18 mouse cellular contexts compared by ENCODE assay signal in the genomic region with DNA sequence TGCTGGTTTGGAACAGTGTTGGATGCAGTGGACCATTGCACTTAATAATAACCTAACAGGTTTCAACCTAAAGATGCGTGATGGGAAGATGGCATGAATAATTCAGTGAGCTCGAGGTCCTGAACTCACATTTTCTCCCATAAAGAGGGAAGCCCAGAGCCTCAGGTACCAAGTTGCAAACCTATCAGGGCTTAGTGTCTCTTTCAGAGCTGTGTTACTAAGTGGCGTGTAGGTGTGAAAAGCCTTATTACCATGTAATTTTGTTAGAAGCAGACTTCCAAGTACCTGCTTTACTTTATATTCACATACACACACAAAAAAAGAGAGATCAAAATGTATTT.
A peak's percentile ranks its signal among the peaks of the same experiment; 100 is the strongest.
DNase-seq lines count a peak whose midpoint lies in the region; ATAC-seq and TF ChIP-seq lines count a peak whose summit lies in the region.
"Had no signal": no experiment of that assay in that cellular context is flagged by ENCODE, and none has a peak within 500 bp of the region (broad histone marks: within the 10 kb centered on the region; RNA-seq: fewer than 3 reads in every experiment).

No protein-coding gene starts in this region.

- no peak for DNase-seq in forebrain, embryonic 10.5 days (ENCODE audit: extremely low spot score, low spot score)
- DNase-seq in brain, embryonic 14.5 days (ENCODE audit: low read depth): peak; percentile 52
- DNase-seq in forebrain, postnatal 0 days: no peak
- DNase-seq in left cerebral cortex, adult 11 months (ENCODE audit: low spot score): no peak
- DNase-seq: cerebellum, adult 8-10 months; gastrocnemius, postnatal 14 days; kidney, adult 18-20 months; thymus, adult 18-20 months; thymus, postnatal 36 days had no signal

- ATAC-seq in forebrain, embryonic 13.5 days: peak; percentile 44
- ATAC-seq in hindbrain, embryonic 13.5 days (ENCODE audit: low FRiP score): no peak
- no peak for ATAC-seq in hindbrain, embryonic 16.5 days
- ATAC-seq in forebrain, postnatal 0 days: peak; percentile 42; the same call in 1 of the 2 replicates
- no peak for ATAC-seq in intestine, embryonic 16.5 days
- ATAC-seq: liver, embryonic 12.5 days had no signal

- no peaks in the 10 kb centered on the region for H3K27me3 ChIP-seq in forebrain, embryonic 13.5 days
- H3K27me3 ChIP-seq in forebrain, embryonic 10.5 days (ENCODE audit: poor library complexity, severe bottlenecking): no peaks in the 10 kb centered on the region
- no peaks in the 10 kb centered on the region for H3K27me3 ChIP-seq in hindbrain, embryonic 13.5 days
- H3K27me3 ChIP-seq in hindbrain, embryonic 16.5 days (replicated peaks; ENCODE audit: control insufficient read depth, insufficient read depth, low read length): no peaks in the 10 kb centered on the region
- no peaks in the 10 kb centered on the region for H3K27me3 ChIP-seq in forebrain, postnatal 0 days (ENCODE audit: insufficient read depth, low read length)
- H3K27me3 ChIP-seq in intestine, embryonic 16.5 days (replicated peaks; ENCODE audit: control insufficient read depth, insufficient read depth, low read length): no peaks in the 10 kb centered on the region
- H3K27me3 ChIP-seq: embryonic facial prominence, embryonic 15.5 days; limb, embryonic 13.5 days; liver, embryonic 12.5 days; midbrain, embryonic 12.5 days had no signal

- H3K4me1 ChIP-seq in forebrain, embryonic 13.5 days: peaks cover 22% of the 10 kb centered on the region
- peaks cover 36% of the 10 kb centered on the region for H3K4me1 ChIP-seq in forebrain, embryonic 10.5 days
- H3K4me1 ChIP-seq in hindbrain, embryonic 13.5 days (replicated peaks): peaks cover 33% of the 10 kb centered on the region
- peaks cover 8% of the 10 kb centered on the region for H3K4me1 ChIP-seq in hindbrain, embryonic 16.5 days (ENCODE audit: control insufficient read depth, insufficient read depth, low read depth, low read length)
- H3K4me1 ChIP-seq in forebrain, postnatal 0 days (ENCODE audit: insufficient read depth): peaks cover 16% of the 10 kb centered on the region
- H3K4me1 ChIP-seq in intestine, embryonic 16.5 days (ENCODE audit: control insufficient read depth, insufficient read depth, low read length): 0 out of 2 replicates have a peak, but pooled peaks cover 2% of the 10 kb centered on the region
- H3K4me1 ChIP-seq: embryonic facial prominence, embryonic 15.5 days; limb, embryonic 13.5 days; liver, embryonic 12.5 days had no signal

- TF ChIP-seq CTCF in brain, embryonic 14.5 days (IDR thresholded peaks at IDR 0.05; ENCODE audit: borderline replicate concordance, extremely low read depth, insufficient read depth, insufficient read length): no peak
- no peak for TF ChIP-seq CTCF in forebrain, postnatal 0 days (IDR thresholded peaks at IDR 0.05; ENCODE audit: low read depth)

- H3K27ac ChIP-seq in forebrain, embryonic 13.5 days: no peak overlapping the region
- H3K27ac ChIP-seq in forebrain, embryonic 10.5 days: no peak overlapping the region; the same call in 1 of the 2 replicates
- peak overlapping the region; percentile 44; the same call in 1 of the 2 replicates for H3K27ac ChIP-seq in hindbrain, embryonic 13.5 days
- H3K27ac ChIP-seq in hindbrain, embryonic 16.5 days (ENCODE audit: low read depth, low read length): no peak overlapping the region; the same call in 1 of the 2 replicates
- 0 out of 2 replicates have a peak overlapping the region, but pooled peaks have one; percentile 3 for H3K27ac ChIP-seq in forebrain, postnatal 0 days (ENCODE audit: low read depth, low read length)
- H3K27ac ChIP-seq in intestine, embryonic 16.5 days (ENCODE audit: low read length): no peak overlapping the region
- H3K27ac ChIP-seq: embryonic facial prominence, embryonic 15.5 days; kidney, postnatal 0 days; limb, embryonic 13.5 days; liver, embryonic 12.5 days; midbrain, embryonic 12.5 days had no signal

- no peak for TF ChIP-seq POLR2A in brain, embryonic 14.5 days (IDR thresholded peaks at IDR 0.05; ENCODE audit: borderline replicate concordance, extremely low read depth, insufficient read depth, insufficient read length, poor library complexity, severe bottlenecking)

- H3K9me3 ChIP-seq in forebrain, embryonic 13.5 days (replicated peaks): no peaks in the 10 kb centered on the region
- no peaks in the 10 kb centered on the region for H3K9me3 ChIP-seq in forebrain, embryonic 10.5 days
- no peaks in the 10 kb centered on the region for H3K9me3 ChIP-seq in hindbrain, embryonic 13.5 days
- H3K9me3 ChIP-seq in hindbrain, embryonic 16.5 days (ENCODE audit: control insufficient read depth, low read length): no peaks in the 10 kb centered on the region
- no peaks in the 10 kb centered on the region for H3K9me3 ChIP-seq in forebrain, postnatal 0 days (ENCODE audit: low read length)
- no peaks in the 10 kb centered on the region for H3K9me3 ChIP-seq in intestine, embryonic 16.5 days (ENCODE audit: control insufficient read depth, low read length)
- H3K9me3 ChIP-seq: embryonic facial prominence, embryonic 15.5 days; limb, embryonic 13.5 days; liver, embryonic 12.5 days; midbrain, embryonic 12.5 days had no signal

- WGBS in forebrain, embryonic 13.5 days: 40% methylated on average over 3 of the region's 3 CpGs
- WGBS in forebrain, embryonic 10.5 days: 68% methylated on average over 3 of the region's 3 CpGs
- WGBS in hindbrain, embryonic 13.5 days: 50% methylated on average over 3 of the region's 3 CpGs
- 37% methylated on average over 3 of the region's 3 CpGs for WGBS in hindbrain, embryonic 16.5 days
- 41% methylated on average over 3 of the region's 3 CpGs for WGBS in forebrain, postnatal 0 days
- WGBS in intestine, embryonic 16.5 days: 80% methylated on average over 3 of the region's 3 CpGs

- H3K4me3 ChIP-seq in forebrain, embryonic 13.5 days: no peak overlapping the region
- H3K4me3 ChIP-seq in forebrain, embryonic 10.5 days: no peak overlapping the region
- no peak overlapping the region for H3K4me3 ChIP-seq in hindbrain, embryonic 13.5 days
- no peak overlapping the region for H3K4me3 ChIP-seq in hindbrain, embryonic 16.5 days (ENCODE audit: low read length)
- H3K4me3 ChIP-seq in forebrain, postnatal 0 days (ENCODE audit: low read depth, low read length): no peak overlapping the region
- no peak overlapping the region for H3K4me3 ChIP-seq in intestine, embryonic 16.5 days (ENCODE audit: low read length)
- H3K4me3 ChIP-seq: embryonic facial prominence, embryonic 15.5 days; limb, embryonic 13.5 days; liver, embryonic 12.5 days; midbrain, embryonic 12.5 days had no signal

- H3K9ac ChIP-seq in forebrain, embryonic 13.5 days: no peak overlapping the region
- no peak overlapping the region for H3K9ac ChIP-seq in hindbrain, embryonic 13.5 days
- no peak overlapping the region for H3K9ac ChIP-seq in hindbrain, embryonic 16.5 days (ENCODE audit: low read depth, low read length)
- no peak overlapping the region for H3K9ac ChIP-seq in forebrain, postnatal 0 days
- H3K9ac ChIP-seq in intestine, embryonic 16.5 days (ENCODE audit: low read depth, low read length): no peak overlapping the region
- H3K9ac ChIP-seq: embryonic facial prominence, embryonic 15.5 days; limb, embryonic 13.5 days; liver, embryonic 12.5 days; midbrain, embryonic 12.5 days had no signal

- no peaks in the 10 kb centered on the region for H3K36me3 ChIP-seq in forebrain, embryonic 13.5 days (ENCODE audit: poor library complexity, severe bottlenecking)
- H3K36me3 ChIP-seq in forebrain, embryonic 10.5 days (replicated peaks): no peaks in the 10 kb centered on the region
- H3K36me3 ChIP-seq in hindbrain, embryonic 13.5 days: no peaks in the 10 kb centered on the region
- no peaks in the 10 kb centered on the region for H3K36me3 ChIP-seq in hindbrain, embryonic 16.5 days (ENCODE audit: control insufficient read depth, insufficient read depth, low read length)
- H3K36me3 ChIP-seq in forebrain, postnatal 0 days (ENCODE audit: insufficient read depth): no peaks in the 10 kb centered on the region
- H3K36me3 ChIP-seq in intestine, embryonic 16.5 days (ENCODE audit: control insufficient read depth, insufficient read depth, low read length): no peaks in the 10 kb centered on the region
- H3K36me3 ChIP-seq: embryonic facial prominence, embryonic 15.5 days; limb, embryonic 13.5 days; liver, embryonic 12.5 days; midbrain, embryonic 12.5 days had no signal

- H3K4me2 ChIP-seq in forebrain, embryonic 13.5 days: no peak overlapping the region
- H3K4me2 ChIP-seq in hindbrain, embryonic 13.5 days: no peak overlapping the region
- H3K4me2 ChIP-seq in hindbrain, embryonic 16.5 days (ENCODE audit: low read length): no peak overlapping the region
- no peak overlapping the region for H3K4me2 ChIP-seq in forebrain, postnatal 0 days (ENCODE audit: low read depth)
- no peak overlapping the region for H3K4me2 ChIP-seq in intestine, embryonic 16.5 days (ENCODE audit: low read depth, low read length)
- H3K4me2 ChIP-seq: embryonic facial prominence, embryonic 15.5 days; limb, embryonic 13.5 days; liver, embryonic 12.5 days; midbrain, embryonic 12.5 days had no signal

Comparison
In these comparisons a context has a peak if more than half of its experiments do, and no peak if none do; other contexts are left out.
1. H3K27ac ChIP-seq: peak in hindbrain, embryonic 13.5 days (single experiment) and forebrain, postnatal 0 days (single experiment); none in forebrain, embryonic 13.5 days (single experiment), forebrain, embryonic 10.5 days (single experiment), hindbrain, embryonic 16.5 days (single experiment) and intestine, embryonic 16.5 days (single experiment).
2. ATAC-seq: peak in forebrain, embryonic 13.5 days (single experiment) and forebrain, postnatal 0 days (single experiment); none in hindbrain, embryonic 13.5 days (single experiment), hindbrain, embryonic 16.5 days (single experiment) and intestine, embryonic 16.5 days (single experiment).